Mouse (Mus musculus) limb, embryonic 11.5 days (tissue): ENCODE data around the gene Igsf9b. TPM values are rescaled to one million over a fixed set of nuclear protein-coding genes. Genes with fewer than 3 reads are reported as not detected.

Experiments used
- ATAC-seq: fragments of 200-750 bp; cut with Nextera tagmentation; 2 replicates; pipeline ENCODE4 v1.8.0; 2017; ENCODE audit warnings: low read depth; ENCODE audit not compliant: insufficient number of reproducible peaks, low FRiP score, low TSS enrichment
- DNase-seq: peaks from one replicate; pipeline ENCODE4 v3.0.0-alpha.2; 2015; ENCODE audit warnings: low spot score
- H3K27ac ChIP-seq: fragments of 300-500 bp; sonication (generic); replicated peaks from 2 replicates; pipeline ENCODE4 v1.5.1; 2014; ENCODE audit warnings: low read depth, mild to moderate bottlenecking, low read length
- H3K27me3 ChIP-seq: fragments of 300-500 bp; sonication (generic); 2 replicates; pipeline ENCODE4 v1.6.1; 2014; ENCODE audit warnings: mild to moderate bottlenecking, low read length, mixed read lengths; ENCODE audit not compliant: control insufficient read depth, insufficient read depth
- H3K36me3 ChIP-seq: fragments of 300-500 bp; sonication (generic); 2 replicates; pipeline ENCODE4 v1.6.1; 2014; ENCODE audit warnings: mild to moderate bottlenecking, low read length, moderate library complexity, mixed read lengths; ENCODE audit not compliant: control insufficient read depth, insufficient read depth
- H3K4me1 ChIP-seq: fragments of 300-500 bp; sonication (generic); 2 replicates; pipeline ENCODE4 v1.6.1; 2014; ENCODE audit warnings: low read length, mixed read lengths; ENCODE audit not compliant: control insufficient read depth, insufficient read depth
- H3K4me2 ChIP-seq: fragments of 300-500 bp; sonication (generic); 2 replicates; pipeline ENCODE4 v1.6.1; 2014; ENCODE audit warnings: low read depth, mild to moderate bottlenecking, moderate library complexity; ENCODE audit not compliant: severe bottlenecking
- H3K4me3 ChIP-seq: fragments of 300-500 bp; sonication (generic); 2 replicates; pipeline ENCODE4 v1.5.1; 2014; ENCODE audit warnings: low read depth, low read length
- H3K9ac ChIP-seq: fragments of 300-500 bp; sonication (generic); 2 replicates; pipeline ENCODE4 v1.6.1; 2014; ENCODE audit warnings: mild to moderate bottlenecking, low read length
- H3K9me3 ChIP-seq: fragments of 300-500 bp; sonication (generic); 2 replicates; pipeline ENCODE4 v1.6.1; 2016; ENCODE audit warnings: low read length; ENCODE audit not compliant: control insufficient read depth
- WGBS: fragments of 180-500 bp; shearing (Covaris S2); extraction: QIAGEN DNeasy Blood & Tissue Kit; methylation state at CpG from one replicate; pipeline ENCODE4 v1.1.7; 2014; 5-methylcytosine and 5-hydroxymethylcytosine counted together
- polyA plus RNA-seq: library from polyadenylated mRNA; unstranded; fragments of >200 nt; fragmentation: Nextera tagmentation; extraction: Ambion mirVana; gene quantifications from 2 replicates; pipeline ENCODE4 v1.2.1, GENCODE M21; 2014

Gene Igsf9b
- polyA plus RNA-seq, 1 experiment from 2014 or later = 2.9 TPM

DNA sequence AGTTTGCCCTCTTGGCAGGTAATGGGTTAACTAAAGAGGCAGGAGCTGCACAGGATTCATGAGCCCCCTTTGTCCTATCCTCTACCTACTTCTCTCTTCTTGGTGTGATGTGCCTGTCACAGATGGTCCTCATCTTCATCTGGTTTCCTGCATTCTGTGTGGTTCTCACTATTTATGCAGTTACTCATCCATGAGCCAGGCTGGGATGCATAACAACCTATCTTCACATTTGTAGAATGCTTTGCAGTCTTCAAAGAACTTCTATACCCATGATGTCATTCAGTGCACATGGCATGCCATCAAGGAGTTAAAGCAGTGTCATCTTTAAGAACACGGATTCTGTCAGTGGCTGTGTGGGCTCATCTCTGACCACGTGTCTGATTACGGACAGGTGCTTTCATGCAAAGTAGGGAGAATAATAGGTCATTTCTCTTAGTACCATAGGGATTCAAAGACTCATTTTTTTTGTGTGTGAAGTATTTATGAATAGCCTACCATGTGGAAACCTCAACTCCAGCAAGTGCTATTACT lies 13.2 kb upstream of the Igsf9b start:
- Histone ChIP-seq H3K4me3 (no peak overlapping the region), H3K4me2 (no peak overlapping the region), H3K9ac (no peak overlapping the region), H3K4me1 (no peaks in the 10 kb centered on the region), H3K9me3 (no peaks in the 10 kb centered on the region), H3K27me3 (no peaks in the 10 kb centered on the region), H3K36me3 (no peaks in the 10 kb centered on the region), H3K27ac (no peak overlapping the region)
- WGBS = 72% methylated on average over 3 of the region's 3 CpGs
- DNase-seq = no peak
- no peak for ATAC-seq

DNA sequence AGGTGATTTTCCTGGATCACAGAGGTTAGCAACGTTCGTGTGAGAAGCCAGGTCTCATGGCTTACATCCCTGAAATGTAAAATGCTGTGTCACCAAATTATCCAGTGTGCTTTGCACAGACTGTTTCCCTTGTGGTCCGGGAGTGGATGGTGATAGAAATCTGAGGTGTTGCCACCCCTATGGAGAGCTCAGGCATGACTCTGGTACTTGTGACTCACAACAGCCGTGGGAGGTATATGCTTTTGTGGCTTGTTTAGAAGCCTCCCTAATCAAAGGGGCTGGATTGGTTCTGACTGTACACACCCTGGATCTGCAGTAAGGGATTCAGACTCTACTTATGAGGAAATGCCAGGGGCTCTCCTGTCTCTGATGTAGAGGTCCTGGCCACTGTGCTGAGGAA lies 12.7 kb upstream of the Igsf9b start:
- H3K4me1 ChIP-seq = no peaks in the 10 kb centered on the region
- 86% methylated on average over 4 of the region's 4 CpGs for WGBS
- H3K9me3 ChIP-seq = no peaks in the 10 kb centered on the region
- H3K9ac ChIP-seq = no peak overlapping the region
- H3K27me3 ChIP-seq = no peaks in the 10 kb centered on the region
- H3K27ac ChIP-seq = no peak overlapping the region
- ATAC-seq = no peak
- no peak overlapping the region for H3K4me3 ChIP-seq
- H3K4me2 ChIP-seq = no peak overlapping the region
- DNase-seq = no peak
- H3K36me3 ChIP-seq = no peaks in the 10 kb centered on the region

DNA sequence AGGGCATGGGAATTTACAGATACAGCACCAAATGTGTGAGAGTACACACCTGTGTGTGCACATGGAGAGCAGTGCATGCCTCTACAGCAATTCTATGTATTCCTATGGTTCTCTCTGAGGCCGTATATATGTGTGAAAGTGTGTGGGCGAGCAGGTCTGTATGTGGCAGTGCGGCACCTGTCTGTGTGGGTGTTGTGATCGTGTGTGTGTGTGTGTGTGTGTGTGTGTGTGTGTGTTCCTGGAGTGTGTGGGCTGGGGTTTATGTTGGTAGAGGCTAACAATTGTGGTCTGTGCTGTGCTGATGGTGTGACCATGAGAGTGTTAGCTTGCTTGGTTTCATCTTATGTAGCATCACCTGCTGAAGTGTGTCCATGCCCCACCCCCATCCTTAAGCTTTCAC lies 12.1 kb upstream of the Igsf9b start:
- DNase-seq = no peak
- 81% methylated on average over 4 of the region's 4 CpGs for WGBS
- ATAC-seq = no peak

DNA sequence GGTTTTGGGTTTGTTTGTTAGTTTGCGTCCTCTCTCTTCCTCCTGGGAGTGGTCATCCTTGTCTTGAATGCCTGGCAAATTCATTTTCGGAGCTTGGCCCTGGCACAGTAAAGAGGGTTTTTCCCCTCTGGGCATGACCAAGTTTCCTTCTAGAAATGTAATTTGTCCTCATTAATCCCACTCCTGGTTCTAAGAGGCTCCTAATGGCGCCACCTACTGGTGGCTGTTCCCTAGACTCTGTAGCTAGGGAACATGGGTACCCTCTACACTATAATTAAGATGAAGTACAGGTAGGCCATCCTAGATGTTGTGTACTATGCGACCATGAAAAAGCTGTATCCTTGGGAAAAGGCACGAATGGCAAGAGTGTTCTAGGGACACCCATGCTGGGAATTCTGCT lies 11.6 kb upstream of the Igsf9b start:
- Histone ChIP-seq H3K36me3 (no peaks in the 10 kb centered on the region), H3K27me3 (no peaks in the 10 kb centered on the region), H3K4me1 (no peaks in the 10 kb centered on the region), H3K4me3 (no peak overlapping the region), H3K27ac (no peak overlapping the region), H3K9ac (no peak overlapping the region), H3K4me2 (no peak overlapping the region), H3K9me3 (no peaks in the 10 kb centered on the region)
- DNase-seq (peak; percentile 58), ATAC-seq (no peak)
- 31% methylated on average over 5 of the region's 5 CpGs for WGBS

More for the DNA sequence above, 12.1 kb upstream of the Igsf9b start:
- H3K4me2 ChIP-seq = no peak overlapping the region
- no peak overlapping the region for H3K9ac ChIP-seq
- no peaks in the 10 kb centered on the region for H3K36me3 ChIP-seq
- no peaks in the 10 kb centered on the region for H3K4me1 ChIP-seq
- no peak overlapping the region for H3K27ac ChIP-seq
- no peak overlapping the region for H3K4me3 ChIP-seq
- H3K9me3 ChIP-seq = no peaks in the 10 kb centered on the region
- no peaks in the 10 kb centered on the region for H3K27me3 ChIP-seq

DNA sequence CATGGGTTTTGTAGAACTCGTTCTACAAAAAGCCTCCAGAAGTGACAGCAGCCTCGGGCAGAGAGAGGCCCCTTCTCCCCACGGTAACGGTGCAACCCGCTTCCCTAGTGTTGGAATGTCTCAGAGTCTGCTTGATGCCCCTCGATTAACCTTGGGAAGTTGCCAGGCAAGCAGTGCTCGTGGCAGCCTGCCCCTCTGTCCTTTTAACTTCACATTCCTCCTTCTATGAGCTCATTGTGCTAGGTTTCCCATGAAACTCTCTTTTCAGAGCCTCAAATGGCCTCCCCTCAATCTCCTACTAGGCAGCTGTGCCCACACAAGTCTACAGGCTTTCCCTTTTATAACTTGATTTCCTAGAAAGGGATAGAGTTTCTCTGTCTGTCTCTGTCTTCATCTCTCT lies 10.6 kb upstream of the Igsf9b start:
- Histone ChIP-seq H3K9me3 (no peaks in the 10 kb centered on the region), H3K27me3 (no peaks in the 10 kb centered on the region), H3K9ac (no peak overlapping the region), H3K4me1 (no peaks in the 10 kb centered on the region), H3K4me2 (0 out of 2 replicates have a peak overlapping the region, but pooled peaks have one; percentile 4), H3K4me3 (no peak overlapping the region), H3K36me3 (no peaks in the 10 kb centered on the region), H3K27ac (no peak overlapping the region)
- WGBS = 52% methylated on average over 7 of the region's 7 CpGs
- no peak for ATAC-seq
- DNase-seq = no peak

DNA sequence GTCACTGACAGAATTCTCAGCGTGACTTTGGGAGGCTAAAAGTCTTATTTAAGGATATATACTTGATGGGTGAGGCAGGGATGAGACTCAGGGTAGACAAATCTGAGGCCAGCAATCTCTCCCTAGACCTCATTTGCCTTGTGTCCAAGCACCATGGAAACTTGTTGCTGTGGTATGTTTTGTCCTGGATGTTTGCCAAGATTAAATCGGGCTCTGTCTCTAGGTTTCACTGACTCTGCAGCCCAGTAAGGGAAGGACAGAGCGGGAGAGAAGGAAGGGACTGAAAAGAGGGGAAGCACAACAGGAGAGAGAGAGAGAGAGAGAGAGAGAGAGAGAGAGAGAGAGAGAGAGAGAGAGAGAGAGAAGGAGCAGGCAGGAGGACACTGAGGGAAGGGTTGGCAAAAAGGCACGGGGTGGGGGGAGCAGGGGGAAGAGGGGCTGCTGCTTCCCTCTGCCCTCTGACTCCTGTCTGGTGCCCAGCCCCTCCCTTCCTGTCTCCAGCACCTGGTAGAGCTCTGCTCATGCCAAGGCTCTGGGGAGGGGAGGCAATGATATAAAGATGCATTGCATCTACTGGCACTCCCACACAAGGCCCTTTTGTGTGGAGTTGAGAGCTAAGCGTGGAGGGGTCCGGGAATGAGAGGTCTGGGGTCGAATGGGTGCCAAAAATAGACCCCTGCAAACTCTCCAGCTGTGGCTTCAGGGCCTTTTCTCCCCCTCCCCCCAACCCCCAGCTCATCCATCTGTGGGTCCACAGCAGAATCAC lies 9.3 kb upstream of the Igsf9b start:
- H3K9me3 ChIP-seq = no peaks in the 10 kb centered on the region
- DNase-seq (no peak), ATAC-seq (no peak)
- H3K4me3 ChIP-seq = no peak overlapping the region
- no peak overlapping the region for H3K9ac ChIP-seq
- no peak overlapping the region for H3K4me2 ChIP-seq
- H3K36me3 ChIP-seq = no peaks in the 10 kb centered on the region
- no peaks in the 10 kb centered on the region for H3K27me3 ChIP-seq
- WGBS = 84% methylated on average over 6 of the region's 7 CpGs
- no peaks in the 10 kb centered on the region for H3K4me1 ChIP-seq
- no peak overlapping the region for H3K27ac ChIP-seq

DNA sequence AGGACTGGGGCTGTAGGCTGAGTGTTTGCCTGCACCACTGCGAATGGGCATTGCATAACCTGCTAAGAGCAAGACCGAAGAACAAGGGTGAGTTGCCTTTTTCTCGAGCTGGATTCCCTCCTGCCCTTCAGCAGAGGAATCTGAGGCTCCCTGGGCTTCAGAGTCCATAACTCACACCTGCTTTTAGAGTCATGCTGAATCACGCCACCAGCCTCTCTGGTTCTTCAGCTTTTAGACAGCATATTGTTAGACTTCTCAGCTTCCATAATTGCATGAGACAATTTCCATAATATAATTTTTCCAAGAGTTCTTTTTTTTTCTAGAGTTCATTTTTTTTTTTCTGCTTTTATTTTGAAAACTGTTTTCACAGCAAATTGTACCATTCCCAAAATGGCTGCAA lies 4.6 kb upstream of the Igsf9b start:
- no peak overlapping the region for H3K9ac ChIP-seq
- H3K9me3 ChIP-seq = no peaks in the 10 kb centered on the region
- WGBS = 73% methylated on average over 4 of the region's 4 CpGs
- H3K36me3 ChIP-seq = no peaks in the 10 kb centered on the region
- no peaks in the 10 kb centered on the region for H3K4me1 ChIP-seq
- no peak overlapping the region for H3K27ac ChIP-seq
- DNase-seq = no peak
- ATAC-seq = no peak
- no peak overlapping the region for H3K4me3 ChIP-seq
- no peak overlapping the region for H3K4me2 ChIP-seq
- no peaks in the 10 kb centered on the region; the same call in 1 of the 2 replicates for H3K27me3 ChIP-seq

DNA sequence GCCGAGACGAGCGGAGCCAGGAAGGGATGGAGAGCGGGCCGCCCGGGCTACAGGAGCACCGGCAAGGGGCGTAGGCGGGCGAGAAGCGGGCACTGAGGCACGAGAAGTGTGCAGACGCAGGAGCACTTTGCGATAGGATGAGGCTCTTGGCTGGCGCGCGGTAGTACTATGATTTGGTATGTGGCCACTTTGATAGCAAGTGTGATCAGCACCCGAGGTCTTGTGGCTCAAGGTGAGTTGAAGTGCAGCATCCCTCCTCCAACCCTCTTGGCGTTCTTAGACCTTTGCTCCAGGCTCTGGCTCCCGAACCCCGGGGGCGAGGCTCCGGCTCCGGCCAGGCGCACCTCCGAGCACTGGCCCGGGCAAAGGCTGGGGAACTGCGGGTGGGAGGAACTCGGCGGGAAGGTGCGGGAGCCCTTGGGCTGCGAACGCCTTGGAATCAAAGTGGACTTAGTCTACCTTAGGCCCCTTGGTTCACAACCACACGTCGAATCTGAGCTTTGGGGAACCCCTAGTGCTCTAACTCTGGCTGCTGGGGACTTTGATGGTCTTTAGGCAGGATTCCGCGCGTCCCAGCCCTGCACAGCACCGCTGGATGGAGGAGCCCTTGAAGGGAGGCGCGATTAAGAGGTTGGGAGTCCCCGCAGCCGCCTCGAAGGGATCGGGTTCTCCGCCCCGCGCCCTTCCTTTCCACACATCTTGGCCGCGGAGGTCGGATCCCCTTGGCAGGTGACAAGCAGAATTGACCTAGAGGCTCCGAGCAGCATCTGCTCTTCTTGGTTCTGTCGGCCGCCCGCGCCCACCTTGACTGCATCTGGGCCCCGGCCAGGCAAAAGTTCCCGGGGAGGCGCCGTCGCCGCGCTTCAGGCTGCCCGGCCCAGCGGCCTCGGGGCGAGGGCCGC lies 533 bp downstream of the Igsf9b start:
- WGBS = under 1% methylated on average over 68 of the region's 68 CpGs
- H3K27me3 ChIP-seq = peaks cover 12% of the 10 kb centered on the region; the same call in 1 of the 2 replicates
- ATAC-seq = peak; percentile 6; the same call in 1 of the 2 replicates

More for the DNA sequence above, 533 bp downstream of the Igsf9b start:
- Histone ChIP-seq H3K36me3 (no peaks in the 10 kb centered on the region), H3K4me3 (peak overlapping the region; percentile 67), H3K9me3 (no peaks in the 10 kb centered on the region), H3K4me1 (peaks cover 26% of the 10 kb centered on the region), H3K9ac (peak overlapping the region; percentile 47), H3K4me2 (peak overlapping the region; percentile 90), H3K27ac (no peak overlapping the region)
- DNase-seq = peak; percentile 48
